Mouse (Mus musculus) T-cell, adult 2 months (primary cell): ENCODE results near the gene Lims1.

ENCODE experiments used
- DNase-seq: peaks from one replicate; pipeline ENCODE4 v3.0.0; 2022; ENCODE audit warnings: low spot score

Lims1 gene

GRCm38 (mm10) chr10:58446384-58447279, 123.4 kb downstream of the Lims1 start, which contains the start of gene Ranbp2:
Ranbp2 (plus strand) TSS chr10:58446920.
- peak; percentile 99 for DNase-seq

- peak; percentile 50 for DNase-seq
Observed at GRCm38 (mm10) chr10:58447280-58447781, 124.1 kb downstream of the Lims1 start.

- no peak for DNase-seq
Observed at GRCm38 (mm10) chr10:58451575-58451974, 128.3 kb downstream of the Lims1 start.

- no peak for DNase-seq
Observed at GRCm38 (mm10) chr10:58452185-58452584, 128.9 kb downstream of the Lims1 start.

GRCm38 (mm10) chr10:58459896-58460295, 136.6 kb downstream of the Lims1 start:
- no peak for DNase-seq
